In the genomic region with DNA sequence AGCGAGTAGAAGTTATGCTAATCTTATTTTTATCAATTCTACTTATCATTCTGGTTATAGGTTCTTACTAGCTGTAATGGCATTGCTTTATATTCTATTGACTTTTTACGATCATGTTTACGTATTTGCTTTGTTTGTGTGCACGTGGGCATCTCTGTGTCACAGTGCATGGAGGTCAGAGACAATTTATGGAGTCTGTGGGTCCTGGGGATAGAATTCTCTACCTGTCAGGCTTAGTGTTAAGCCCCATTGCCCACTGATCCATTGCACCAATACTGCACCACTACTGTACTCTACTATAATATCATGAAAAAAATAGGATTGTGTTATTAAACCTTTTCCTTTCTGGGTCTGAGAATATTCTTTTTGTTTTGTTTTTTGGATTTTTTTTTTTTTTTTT, we compare ENCODE assay signal across 19 mouse cellular contexts. TPM values are rescaled to one million over a fixed set of nuclear protein-coding genes. Genes with fewer than 3 reads are reported as not detected.
DNase-seq lines count a peak whose midpoint lies in the region; ATAC-seq and TF ChIP-seq lines count a peak whose summit lies in the region.
"Had no signal": no experiment of that assay in that cellular context is flagged by ENCODE, and none has a peak within 500 bp of the region (broad histone marks: within the 10 kb centered on the region; RNA-seq: fewer than 3 reads in every experiment).

No protein-coding gene starts in this region.

- no peak for TF ChIP-seq EP300 in liver, postnatal 0 days (IDR thresholded peaks at IDR 0.05; ENCODE audit: low read depth)

- no peak overlapping the region for H3K9ac ChIP-seq in kidney, embryonic 15.5 days
- no peak overlapping the region for H3K9ac ChIP-seq in liver, embryonic 13.5 days
- H3K9ac ChIP-seq in liver, postnatal 0 days (replicated peaks): no peak overlapping the region
- no peak overlapping the region for H3K9ac ChIP-seq in neural tube, embryonic 12.5 days
- H3K9ac ChIP-seq: embryonic facial prominence, embryonic 15.5 days; forebrain, embryonic 15.5 days; heart, embryonic 13.5 days had no signal

- H3K4me3 ChIP-seq in kidney, embryonic 15.5 days (replicated peaks): no peak overlapping the region
- H3K4me3 ChIP-seq in liver, embryonic 13.5 days (replicated peaks): no peak overlapping the region
- H3K4me3 ChIP-seq in liver, postnatal 0 days (ENCODE audit: low read depth, low read length): no peak overlapping the region
- no peak overlapping the region for H3K4me3 ChIP-seq in neural tube, embryonic 12.5 days
- H3K4me3 ChIP-seq: embryonic facial prominence, embryonic 15.5 days; forebrain, embryonic 10.5 days; forebrain, embryonic 15.5 days; heart, embryonic 13.5 days had no signal

- no peaks in the 10 kb centered on the region for H3K9me3 ChIP-seq in kidney, embryonic 15.5 days (replicated peaks)
- no peaks in the 10 kb centered on the region for H3K9me3 ChIP-seq in liver, embryonic 13.5 days (replicated peaks)
- no peaks in the 10 kb centered on the region for H3K9me3 ChIP-seq in liver, postnatal 0 days (ENCODE audit: low read length)
- no peaks in the 10 kb centered on the region for H3K9me3 ChIP-seq in neural tube, embryonic 12.5 days
- H3K9me3 ChIP-seq: embryonic facial prominence, embryonic 15.5 days; forebrain, embryonic 10.5 days; forebrain, embryonic 15.5 days; heart, embryonic 13.5 days had no signal

- H3K4me1 ChIP-seq in kidney, embryonic 15.5 days: peaks cover 61% of the 10 kb centered on the region
- peaks cover 91% of the 10 kb centered on the region for H3K4me1 ChIP-seq in liver, embryonic 13.5 days (replicated peaks)
- peaks cover 34% of the 10 kb centered on the region for H3K4me1 ChIP-seq in liver, postnatal 0 days (ENCODE audit: insufficient read depth)
- H3K4me1 ChIP-seq in neural tube, embryonic 12.5 days: no peaks in the 10 kb centered on the region
- H3K4me1 ChIP-seq: embryonic facial prominence, embryonic 15.5 days; forebrain, embryonic 10.5 days; forebrain, embryonic 15.5 days; heart, embryonic 13.5 days had no signal

- H3K27me3 ChIP-seq in kidney, embryonic 15.5 days: no peaks in the 10 kb centered on the region
- no peaks in the 10 kb centered on the region for H3K27me3 ChIP-seq in liver, embryonic 13.5 days
- no peaks in the 10 kb centered on the region for H3K27me3 ChIP-seq in liver, postnatal 0 days (ENCODE audit: insufficient read depth, low read length)
- no peaks in the 10 kb centered on the region for H3K27me3 ChIP-seq in neural tube, embryonic 12.5 days (replicated peaks)
- H3K27me3 ChIP-seq: embryonic facial prominence, embryonic 15.5 days; forebrain, embryonic 15.5 days; heart, embryonic 13.5 days had no signal

- 49% methylated on average over 4 of the region's 4 CpGs for WGBS in kidney, embryonic 15.5 days
- 78% methylated on average over 4 of the region's 4 CpGs for WGBS in liver, embryonic 13.5 days (ENCODE audit: insufficient replicate concordance)
- 82% methylated on average over 4 of the region's 4 CpGs for WGBS in liver, postnatal 0 days (ENCODE audit: insufficient replicate concordance)
- WGBS in neural tube, embryonic 12.5 days: 70% methylated on average over 4 of the region's 4 CpGs

- H3K4me2 ChIP-seq in kidney, embryonic 15.5 days: peak overlapping the region; percentile 48
- peak overlapping the region; percentile 64; the same call in 1 of the 2 replicates for H3K4me2 ChIP-seq in liver, embryonic 13.5 days
- no peak overlapping the region for H3K4me2 ChIP-seq in liver, postnatal 0 days (ENCODE audit: low read depth, low read length)
- H3K4me2 ChIP-seq in neural tube, embryonic 12.5 days (replicated peaks): no peak overlapping the region
- H3K4me2 ChIP-seq: embryonic facial prominence, embryonic 15.5 days; forebrain, embryonic 15.5 days had no signal

- peaks cover 12% of the 10 kb centered on the region for H3K36me3 ChIP-seq in kidney, embryonic 15.5 days
- peaks cover 10% of the 10 kb centered on the region for H3K36me3 ChIP-seq in liver, embryonic 13.5 days
- H3K36me3 ChIP-seq in liver, postnatal 0 days (replicated peaks; ENCODE audit: insufficient read depth, low read length): peaks cover 7% of the 10 kb centered on the region; the same call in 1 of the 2 replicates
- H3K36me3 ChIP-seq in neural tube, embryonic 12.5 days: peaks cover 9% of the 10 kb centered on the region; the same call in 1 of the 2 replicates
- H3K36me3 ChIP-seq: embryonic facial prominence, embryonic 15.5 days; heart, embryonic 13.5 days had no signal

- no peak for TF ChIP-seq CTCF in liver, postnatal 0 days (IDR thresholded peaks at IDR 0.05; ENCODE audit: low read depth)

- H3K27ac ChIP-seq in kidney, embryonic 15.5 days: peak overlapping the region; percentile 71; the same call in 1 of the 2 replicates
- H3K27ac ChIP-seq in liver, embryonic 13.5 days: peak overlapping the region; percentile 98
- H3K27ac ChIP-seq in liver, postnatal 0 days (ENCODE audit: low read depth): no peak overlapping the region
- H3K27ac ChIP-seq in neural tube, embryonic 12.5 days: no peak overlapping the region
- H3K27ac ChIP-seq: embryonic facial prominence, embryonic 15.5 days; forebrain, embryonic 10.5 days; forebrain, embryonic 15.5 days; heart, embryonic 13.5 days had no signal

- ATAC-seq in kidney, embryonic 15.5 days (replicated peaks; ENCODE audit: low FRiP score): 0 out of 2 replicates have a peak, but pooled peaks have one; percentile 63
- no peak for ATAC-seq in liver, embryonic 13.5 days (ENCODE audit: low read depth)
- no peak for ATAC-seq in liver, postnatal 0 days
- peak; percentile 48 for ATAC-seq in neural tube, embryonic 12.5 days (ENCODE audit: low FRiP score, low read depth)
- ATAC-seq: forebrain, embryonic 15.5 days had no signal

- DNase-seq in kidney, postnatal 36 days: no peak
- DNase-seq in liver, embryonic 13.5 days: no peak
- DNase-seq in liver, postnatal 0 days: no peak
- DNase-seq in thymus, postnatal 25 days: no peak
- DNase-seq in urinary bladder, postnatal 4 days (ENCODE audit: low spot score in 2 of 2): no peak
- DNase-seq: adrenal gland, postnatal 10 days; cerebellum, adult 11 months; cerebellum, adult 8-10 months; cerebellum, postnatal 14 days; embryo, embryonic 11 days; gastrocnemius, postnatal 36 days; heart, adult 11 months; heart, postnatal 36 days had no signal

RNA-seq across cellular contexts. Expression of gene Tnfrsf21, which starts 10.4 kb away (rescaled TPM):
- polyA plus RNA-seq in kidney, embryonic 15.5 days (2015; fragmentation: Nextera tagmentation; extraction: Ambion mirVana): 51.9 and 53.8 TPM in 2 replicates
- polyA plus RNA-seq in liver, embryonic 13.5 days (2015; fragmentation: Nextera tagmentation; extraction: Ambion mirVana): 25.6 and 28.7 TPM in 2 replicates
- polyA plus RNA-seq in liver, postnatal 0 days (2015; fragmentation: Nextera tagmentation; extraction: Ambion mirVana): 11.7 and 15.4 TPM in 2 replicates
- polyA plus RNA-seq in neural tube, embryonic 12.5 days (2016; fragmentation: Nextera tagmentation; extraction: Ambion mirVana): 63.5 and 67.2 TPM in 2 replicates

Comparison
In these comparisons a context has a peak if more than half of its experiments do, and no peak if none do; other contexts are left out.
1. H3K27ac ChIP-seq: peak in kidney, embryonic 15.5 days (single experiment) and liver, embryonic 13.5 days (single experiment); none in liver, postnatal 0 days (single experiment) and neural tube, embryonic 12.5 days (single experiment).
2. H3K4me2 ChIP-seq: peak in kidney, embryonic 15.5 days (single experiment) and liver, embryonic 13.5 days (single experiment); none in liver, postnatal 0 days (single experiment) and neural tube, embryonic 12.5 days (single experiment).
3. ATAC-seq: peak in kidney, embryonic 15.5 days (single experiment) and neural tube, embryonic 12.5 days (single experiment); none in liver, embryonic 13.5 days (single experiment) and liver, postnatal 0 days (single experiment).